Mouse (Mus musculus) liver, postnatal 0 days (tissue): ENCODE data around the gene Itpr1.

Source experiments
- CTCF ChIP-seq: sonication (generic); IDR thresholded peaks from 2 replicates; pipeline ENCODE4 v1.5.1; 2016; ENCODE audit warnings: antibody characterized with exemption, low read depth
- EP300 ChIP-seq: IDR thresholded peaks from 2 replicates; pipeline ENCODE4 v1.6.1; 2016; ENCODE audit warnings: antibody characterized with exemption, low read depth, mild to moderate bottlenecking

GRCm38 (mm10) chr6:108309391-108310182 is 96.7 kb downstream of the Itpr1 start:
- no peak for TF ChIP-seq CTCF
- TF ChIP-seq EP300 = no peak
